Mouse (Mus musculus) liver, embryonic 12.5 days (tissue): Measurements from ENCODE around the gene Mup7. TPM values are rescaled to one million over a fixed set of nuclear protein-coding genes. Genes with fewer than 3 reads are reported as not detected.
"Not testable (repeated sequence)": the region's sequence is repeated elsewhere in the genome, so short reads cannot be mapped to it uniquely, and the experiment has no call there.

Experiments
- ATAC-seq: fragments of 200-750 bp; cut with Nextera tagmentation; 2 replicates; pipeline ENCODE4 v1.8.0; 2017; ENCODE audit warnings: moderate number of reproducible peaks, mild to moderate bottlenecking, moderate library complexity
- H3K27ac ChIP-seq: fragments of 300-500 bp; sonication (generic); 2 replicates; pipeline ENCODE4 v1.5.1; 2016; ENCODE audit warnings: mild to moderate bottlenecking
- H3K27me3 ChIP-seq: fragments of 300-500 bp; sonication (generic); replicated peaks from 2 replicates; pipeline ENCODE4 v1.6.1; 2016; ENCODE audit warnings: mild to moderate bottlenecking, moderate library complexity
- H3K36me3 ChIP-seq: fragments of 300-500 bp; sonication (generic); 2 replicates; pipeline ENCODE4 v1.6.1; 2016; ENCODE audit warnings: mild to moderate bottlenecking, moderate library complexity
- H3K4me1 ChIP-seq: fragments of 300-500 bp; sonication (generic); 2 replicates; pipeline ENCODE4 v1.6.1; 2016
- H3K4me2 ChIP-seq: fragments of 300-500 bp; sonication (generic); 2 replicates; pipeline ENCODE4 v1.6.1; 2016; ENCODE audit warnings: mild to moderate bottlenecking, moderate library complexity
- H3K4me3 ChIP-seq: fragments of 300-500 bp; sonication (generic); 2 replicates; pipeline ENCODE4 v1.5.1; 2016; ENCODE audit warnings: mild to moderate bottlenecking, moderate library complexity
- H3K9ac ChIP-seq: fragments of 300-500 bp; sonication (generic); 2 replicates; pipeline ENCODE4 v1.6.1; 2016; ENCODE audit warnings: mild to moderate bottlenecking, moderate library complexity
- H3K9me3 ChIP-seq: fragments of 300-500 bp; sonication (generic); replicated peaks from 2 replicates; pipeline ENCODE4 v1.6.1; 2016; ENCODE audit warnings: mild to moderate bottlenecking, moderate library complexity
- WGBS: fragments of 180-500 bp; shearing (Covaris S2); methylation state at CpG from one replicate; pipeline ENCODE4 v1.1.7; 2016; ENCODE audit not compliant: insufficient replicate concordance; 5-methylcytosine and 5-hydroxymethylcytosine counted together
- polyA plus RNA-seq: library from polyadenylated mRNA; unstranded; fragments of >200 nt; fragmentation: Nextera tagmentation; extraction: Ambion mirVana; gene quantifications from 2 replicates; pipeline ENCODE4 v1.2.1, GENCODE M21; 2016

Mup7 gene
- polyA plus RNA-seq: not detected in 2 replicates

GRCm38 (mm10) chr4:60070375-60070774, at the start of gene Mup7:
Mup7 (minus strand) TSS chr4:60070475.
- not testable (repeated sequence) for H3K4me1 ChIP-seq, ATAC-seq
- 63% methylated on average over 2 of the region's 2 CpGs for WGBS

GRCm38 (mm10) chr4:60079865-60080264, 9.6 kb upstream of the Mup7 start:
- not testable (repeated sequence) for H3K4me3 ChIP-seq, H3K9me3 ChIP-seq, H3K27ac ChIP-seq, H3K9ac ChIP-seq, H3K4me2 ChIP-seq, H3K4me1 ChIP-seq, H3K27me3 ChIP-seq, ATAC-seq, H3K36me3 ChIP-seq
- WGBS: 50% methylated on average over 3 of the region's 3 CpGs

More at GRCm38 (mm10) chr4:60070375-60070774, at the start of gene Mup7:
- H3K27ac ChIP-seq, H3K9ac ChIP-seq, H3K4me3 ChIP-seq, H3K27me3 ChIP-seq, H3K4me2 ChIP-seq, H3K36me3 ChIP-seq, H3K9me3 ChIP-seq: not testable (repeated sequence)

- WGBS: 68% methylated on average over 13 of the region's 13 CpGs
- H3K9me3 ChIP-seq, ATAC-seq, H3K9ac ChIP-seq, H3K4me2 ChIP-seq, H3K4me1 ChIP-seq, H3K27ac ChIP-seq, H3K4me3 ChIP-seq, H3K36me3 ChIP-seq, H3K27me3 ChIP-seq: not testable (repeated sequence)
These were observed 40.8 kb downstream of the Mup7 start for GRCm38 (mm10) chr4:60029334-60030111.

DNA sequence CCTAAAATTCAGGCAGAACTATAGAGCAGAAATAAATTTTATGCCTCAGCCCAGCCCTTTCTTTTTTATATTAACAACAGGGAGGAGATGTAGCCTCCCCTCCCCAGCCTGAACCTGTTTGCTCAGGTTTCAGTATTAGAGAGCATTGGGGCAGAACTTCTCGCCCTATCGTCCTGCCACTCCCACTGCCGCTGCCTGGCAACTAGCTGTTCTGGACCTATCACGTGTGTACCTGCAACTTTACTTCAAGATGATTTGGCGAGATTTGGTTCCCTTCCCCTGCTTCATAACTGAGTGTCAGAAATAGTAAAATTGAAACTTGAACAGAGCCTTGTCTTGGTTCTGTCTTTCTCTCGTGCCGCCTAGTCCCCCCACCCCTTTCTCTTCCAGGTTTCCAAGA, 50.1 kb downstream of the Mup7 start:
- H3K27ac ChIP-seq, H3K9ac ChIP-seq, H3K4me3 ChIP-seq, H3K9me3 ChIP-seq, H3K4me1 ChIP-seq, H3K27me3 ChIP-seq, ATAC-seq, H3K4me2 ChIP-seq, H3K36me3 ChIP-seq: not testable (repeated sequence)
- WGBS: 73% methylated on average over 7 of the region's 7 CpGs

Other genes with a start within 250 kb of the Mup7 start
- gene Slc46a2, start 155.4 kb downstream of the Mup7 start, polyA plus RNA-seq: not detected in 2 replicates
- gene Mup4, start 109.8 kb downstream of the Mup7 start, polyA plus RNA-seq: not detected in 2 replicates
- not detected in 2 replicates for gene Mup6, start 106.2 kb downstream of the Mup7 start, polyA plus RNA-seq
- gene Mup2, start 83.8 kb upstream of the Mup7 start, polyA plus RNA-seq: not detected in 2 replicates
- gene Mup8, start 152.1 kb upstream of the Mup7 start, polyA plus RNA-seq: not detected in 2 replicates